Mouse (Mus musculus) embryonic facial prominence, embryonic 14.5 days (tissue): ENCODE data around the gene Nmnat3. TPM values are rescaled to one million over a fixed set of nuclear protein-coding genes. Genes with fewer than 3 reads are reported as not detected.
"Not testable (repeated sequence)": the region's sequence is repeated elsewhere in the genome, so short reads cannot be mapped to it uniquely, and the experiment has no call there.

Experiments used
- ATAC-seq: fragments of 200-750 bp; cut with Nextera tagmentation; 2 replicates; pipeline ENCODE4 v1.8.0; 2017; ENCODE audit warnings: low read depth, moderate number of reproducible peaks, moderate TSS enrichment
- DNase-seq: peaks from one replicate; pipeline ENCODE4 v3.0.0-alpha.2; 2015; ENCODE audit warnings: low spot score
- H3K27ac ChIP-seq: fragments of 300-500 bp; sonication (generic); replicated peaks from 2 replicates; pipeline ENCODE4 v1.5.1; 2014; ENCODE audit warnings: low read depth, mild to moderate bottlenecking, low read length, moderate library complexity
- H3K27me3 ChIP-seq: fragments of 300-500 bp; sonication (generic); replicated peaks from 2 replicates; pipeline ENCODE4 v1.6.1; 2014; ENCODE audit warnings: low read length; ENCODE audit not compliant: control insufficient read depth, insufficient read depth
- H3K36me3 ChIP-seq: fragments of 300-500 bp; sonication (generic); 2 replicates; pipeline ENCODE4 v1.6.1; 2014; ENCODE audit warnings: low read length, mixed read lengths; ENCODE audit not compliant: control insufficient read depth, insufficient read depth
- H3K4me1 ChIP-seq: fragments of 300-500 bp; sonication (generic); 2 replicates; pipeline ENCODE4 v1.6.1; 2014; ENCODE audit warnings: antibody characterized with exemption, low read length; ENCODE audit not compliant: control insufficient read depth, insufficient read depth
- H3K4me2 ChIP-seq: fragments of 300-500 bp; sonication (generic); 2 replicates; pipeline ENCODE4 v1.6.1; 2014; ENCODE audit warnings: low read depth, mild to moderate bottlenecking, low read length, moderate library complexity, mixed read lengths
- H3K4me3 ChIP-seq: fragments of 300-500 bp; sonication (generic); 2 replicates; pipeline ENCODE4 v1.5.1; 2014; ENCODE audit warnings: low read depth, mild to moderate bottlenecking, low read length
- H3K9ac ChIP-seq: fragments of 300-500 bp; sonication (generic); 2 replicates; pipeline ENCODE4 v1.6.1; 2014; ENCODE audit warnings: low read depth, mild to moderate bottlenecking, low read length, moderate library complexity, mixed read lengths
- H3K9me3 ChIP-seq: fragments of 300-500 bp; sonication (generic); 2 replicates; pipeline ENCODE4 v1.6.1; 2016; ENCODE audit warnings: low read length; ENCODE audit not compliant: control insufficient read depth
- WGBS: fragments of 180-500 bp; shearing (Covaris S2); extraction: QIAGEN DNeasy Blood & Tissue Kit; methylation state at CpG from one replicate; pipeline ENCODE4 v1.1.7; 2014; 5-methylcytosine and 5-hydroxymethylcytosine counted together
- polyA plus RNA-seq: library from polyadenylated mRNA; unstranded; fragments of >200 nt; fragmentation: Nextera tagmentation; extraction: Ambion mirVana; gene quantifications from 2 replicates; pipeline ENCODE4 v1.2.1, GENCODE M21; 2014

The Nmnat3 gene
- 4.8 and 5.2 TPM in 2 replicates for polyA plus RNA-seq

DNA sequence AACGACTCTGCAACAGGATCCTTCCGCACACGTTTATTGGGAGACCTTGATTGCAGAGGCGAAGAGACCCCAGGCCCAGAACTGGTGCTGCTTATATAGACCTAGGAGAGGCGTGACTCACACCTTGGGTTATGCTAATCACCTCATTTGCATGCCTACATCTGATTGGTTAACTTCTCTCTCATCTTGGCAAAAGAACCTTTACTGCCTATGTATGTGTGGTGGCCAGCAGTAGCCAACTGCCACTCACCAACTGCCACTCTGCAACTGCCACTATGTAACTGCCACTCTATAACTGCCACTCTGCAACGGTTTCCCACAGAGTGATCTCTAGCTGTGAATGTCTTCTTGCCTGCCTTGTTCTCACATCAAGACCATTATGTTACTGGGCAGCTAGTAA, at the start of gene Nmnat3:
Nmnat3 (plus strand) TSS at position 301 of the 400 bp plus-strand sequence.
- H3K27ac ChIP-seq, H3K9ac ChIP-seq, H3K4me2 ChIP-seq, H3K27me3 ChIP-seq, H3K4me3 ChIP-seq, H3K36me3 ChIP-seq, H3K9me3 ChIP-seq, H3K4me1 ChIP-seq, ATAC-seq, DNase-seq: not testable (repeated sequence)
- WGBS = 81% methylated on average over 6 of the region's 6 CpGs

DNA sequence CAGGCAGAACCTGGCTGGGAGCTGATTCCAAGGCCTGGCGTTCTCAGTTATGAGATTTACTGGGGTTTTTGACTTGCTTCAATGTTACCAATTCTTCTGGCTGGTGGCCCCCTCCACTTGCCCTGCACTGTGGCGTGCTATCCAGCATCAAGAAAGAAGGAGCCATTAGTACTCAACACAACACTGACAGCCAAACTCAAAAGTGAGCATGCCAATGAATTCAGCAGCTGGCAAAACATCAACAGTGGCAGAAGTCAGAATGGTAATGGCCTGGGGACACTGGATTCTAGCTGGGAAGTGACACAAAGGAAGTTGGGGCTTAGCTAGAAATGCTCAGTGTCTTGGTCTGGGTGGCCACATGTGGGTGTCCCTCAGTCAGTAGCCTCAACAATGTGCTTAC, 43.8 kb upstream of the Nmnat3 start:
- no peak for DNase-seq
- no peak overlapping the region for H3K4me3 ChIP-seq
- H3K4me2 ChIP-seq = no peak overlapping the region
- H3K9ac ChIP-seq = no peak overlapping the region
- H3K4me1 ChIP-seq = no peaks in the 10 kb centered on the region
- H3K36me3 ChIP-seq = no peaks in the 10 kb centered on the region
- no peaks in the 10 kb centered on the region for H3K9me3 ChIP-seq
- H3K27ac ChIP-seq = no peak overlapping the region
- no peak for ATAC-seq
- H3K27me3 ChIP-seq = no peaks in the 10 kb centered on the region
- WGBS = 77% methylated on average over 2 of the region's 2 CpGs

- H3K36me3 ChIP-seq = no peaks in the 10 kb centered on the region
- ATAC-seq (no peak), DNase-seq (peak; percentile 56)
- no peaks in the 10 kb centered on the region for H3K4me1 ChIP-seq
- 34% methylated on average over 2 of the region's 2 CpGs for WGBS
- no peak overlapping the region for H3K4me2 ChIP-seq
- H3K9me3 ChIP-seq = no peaks in the 10 kb centered on the region
- H3K9ac ChIP-seq = no peak overlapping the region
- H3K4me3 ChIP-seq = no peak overlapping the region
- H3K27me3 ChIP-seq = no peaks in the 10 kb centered on the region
- no peak overlapping the region for H3K27ac ChIP-seq
These were observed 43.0 kb upstream of the Nmnat3 start for GRCm38 (mm10) chr9:98244223-98244622.

DNA sequence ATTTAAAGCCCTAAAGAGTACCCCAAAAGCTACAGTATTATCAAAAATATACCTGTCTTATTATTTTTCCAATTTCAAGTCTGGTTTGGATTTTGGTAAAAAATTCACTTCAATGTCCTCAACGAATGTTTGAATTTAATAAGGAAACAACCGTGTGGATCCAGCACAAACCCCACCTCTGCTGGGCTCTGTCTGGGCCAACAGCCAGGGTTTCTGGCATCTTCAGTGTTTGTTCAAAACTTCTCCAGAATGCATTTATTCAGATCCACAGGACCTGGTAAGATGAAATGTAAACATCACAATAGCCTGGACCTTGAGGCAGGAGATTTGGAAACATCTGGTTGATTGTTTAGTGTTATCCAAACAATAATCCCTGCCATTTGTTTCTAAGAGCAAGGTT, 42.0 kb upstream of the Nmnat3 start:
- Histone ChIP-seq H3K27ac (no peak overlapping the region), H3K27me3 (no peaks in the 10 kb centered on the region), H3K9me3 (no peaks in the 10 kb centered on the region), H3K36me3 (no peaks in the 10 kb centered on the region), H3K4me1 (no peaks in the 10 kb centered on the region), H3K4me3 (no peak overlapping the region), H3K4me2 (no peak overlapping the region), H3K9ac (no peak overlapping the region)
- DNase-seq (peak; percentile 15), ATAC-seq (no peak)
- 56% methylated on average over 2 of the region's 2 CpGs for WGBS

GRCm38 (mm10) chr9:98246351-98246750, 40.9 kb upstream of the Nmnat3 start:
- WGBS = 92% methylated on average over 1 of the region's 1 CpGs

DNA sequence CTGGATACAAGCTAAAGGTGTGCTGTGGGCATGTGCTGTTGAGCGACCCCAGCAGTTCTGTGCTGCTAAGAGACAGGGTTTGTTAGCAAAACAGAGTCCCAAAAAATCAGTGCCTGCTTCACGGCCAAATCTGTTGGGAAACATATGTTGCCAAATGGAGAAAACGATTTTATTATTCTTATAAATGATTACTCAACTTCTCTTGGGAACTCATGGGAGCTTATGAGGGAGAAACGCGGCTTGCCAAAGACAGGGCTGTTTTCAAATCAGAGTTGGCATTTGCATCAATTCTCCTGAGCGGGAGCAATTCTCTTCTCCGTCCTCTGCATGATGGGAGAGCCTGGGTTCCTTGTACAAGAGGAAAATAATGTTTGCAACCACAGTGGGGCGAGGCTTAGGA, 27.0 kb upstream of the Nmnat3 start:
- Histone ChIP-seq H3K27me3 (no peaks in the 10 kb centered on the region), H3K9ac (no peak overlapping the region), H3K9me3 (no peaks in the 10 kb centered on the region), H3K4me2 (no peak overlapping the region), H3K27ac (no peak overlapping the region), H3K4me1 (no peaks in the 10 kb centered on the region), H3K4me3 (no peak overlapping the region), H3K36me3 (no peaks in the 10 kb centered on the region)
- ATAC-seq = no peak
- WGBS = 71% methylated on average over 8 of the region's 8 CpGs
- DNase-seq = no peak

More at GRCm38 (mm10) chr9:98246351-98246750, 40.9 kb upstream of the Nmnat3 start:
- Histone ChIP-seq H3K9ac (no peak overlapping the region), H3K4me2 (no peak overlapping the region), H3K4me3 (no peak overlapping the region), H3K27me3 (no peaks in the 10 kb centered on the region), H3K36me3 (no peaks in the 10 kb centered on the region), H3K4me1 (no peaks in the 10 kb centered on the region), H3K9me3 (no peaks in the 10 kb centered on the region), H3K27ac (no peak overlapping the region)
- ATAC-seq = no peak
- DNase-seq = no peak

GRCm38 (mm10) chr9:98261461-98262011, 25.7 kb upstream of the Nmnat3 start:
- no peaks in the 10 kb centered on the region for H3K27me3 ChIP-seq
- 18% methylated on average over 1 of the region's 1 CpGs for WGBS
- H3K4me3 ChIP-seq = no peak overlapping the region
- DNase-seq (no peak), ATAC-seq (no peak)
- H3K36me3 ChIP-seq = no peaks in the 10 kb centered on the region
- no peak overlapping the region for H3K4me2 ChIP-seq
- H3K9ac ChIP-seq = no peak overlapping the region
- no peaks in the 10 kb centered on the region for H3K9me3 ChIP-seq
- H3K4me1 ChIP-seq = no peaks in the 10 kb centered on the region
- H3K27ac ChIP-seq = no peak overlapping the region

GRCm38 (mm10) chr9:98264916-98265315, 22.3 kb upstream of the Nmnat3 start:
- 70% methylated on average over 5 of the region's 5 CpGs for WGBS
- H3K4me2 ChIP-seq = no peak overlapping the region
- no peak overlapping the region for H3K9ac ChIP-seq
- DNase-seq (no peak), ATAC-seq (no peak)
- H3K9me3 ChIP-seq = no peaks in the 10 kb centered on the region
- no peak overlapping the region for H3K4me3 ChIP-seq
- H3K27me3 ChIP-seq = no peaks in the 10 kb centered on the region
- no peaks in the 10 kb centered on the region for H3K4me1 ChIP-seq
- H3K36me3 ChIP-seq = no peaks in the 10 kb centered on the region
- H3K27ac ChIP-seq = no peak overlapping the region

GRCm38 (mm10) chr9:98272734-98273133, 14.5 kb upstream of the Nmnat3 start:
- ATAC-seq (peak; percentile 53), DNase-seq (peak; percentile 62)

More at GRCm38 (mm10) chr9:98272734-98273133, 14.5 kb upstream of the Nmnat3 start:
- H3K27ac ChIP-seq = no peak overlapping the region
- no peaks in the 10 kb centered on the region for H3K27me3 ChIP-seq
- H3K4me2 ChIP-seq = no peak overlapping the region
- no peaks in the 10 kb centered on the region for H3K36me3 ChIP-seq
- no peak overlapping the region for H3K9ac ChIP-seq
- no peaks in the 10 kb centered on the region for H3K4me1 ChIP-seq
- no peak overlapping the region for H3K4me3 ChIP-seq
- no peaks in the 10 kb centered on the region for H3K9me3 ChIP-seq
- WGBS = 35% methylated on average over 5 of the region's 5 CpGs
